Mouse (Mus musculus) intestine, embryonic 16.5 days (tissue): ENCODE results near the gene H60c. TPM values are rescaled to one million over a fixed set of nuclear protein-coding genes. Genes with fewer than 3 reads are reported as not detected.

Experiments
- ATAC-seq: fragments of 200-750 bp; cut with Nextera tagmentation; 2 replicates; pipeline ENCODE4 v1.8.0; 2017; ENCODE audit warnings: moderate TSS enrichment, moderate library complexity
- H3K27ac ChIP-seq: fragments of 300-500 bp; sonication (generic); 2 replicates; pipeline ENCODE4 v1.5.1; 2014; ENCODE audit warnings: mild to moderate bottlenecking, low read length
- H3K27me3 ChIP-seq: fragments of 300-500 bp; sonication (generic); replicated peaks from 2 replicates; pipeline ENCODE4 v1.6.1; 2014; ENCODE audit warnings: low read length, control low read depth, mixed read lengths; ENCODE audit not compliant: control insufficient read depth, insufficient read depth
- H3K36me3 ChIP-seq: fragments of 300-500 bp; sonication (generic); 2 replicates; pipeline ENCODE4 v1.6.1; 2014; ENCODE audit warnings: low read length, control low read depth; ENCODE audit not compliant: control insufficient read depth, insufficient read depth
- H3K4me1 ChIP-seq: fragments of 300-500 bp; sonication (generic); 2 replicates; pipeline ENCODE4 v1.6.1; 2014; ENCODE audit warnings: low read length, control low read depth, mixed read lengths; ENCODE audit not compliant: control insufficient read depth, insufficient read depth
- H3K4me2 ChIP-seq: fragments of 300-500 bp; sonication (generic); 2 replicates; pipeline ENCODE4 v1.6.1; 2014; ENCODE audit warnings: low read depth, low read length, control low read depth
- H3K4me3 ChIP-seq: fragments of 300-500 bp; sonication (generic); 2 replicates; pipeline ENCODE4 v1.5.1; 2014; ENCODE audit warnings: mild to moderate bottlenecking, low read length
- H3K9ac ChIP-seq: fragments of 300-500 bp; sonication (generic); 2 replicates; pipeline ENCODE4 v1.6.1; 2014; ENCODE audit warnings: low read depth, low read length
- H3K9me3 ChIP-seq: fragments of 300-500 bp; sonication (generic); 2 replicates; pipeline ENCODE4 v1.6.1; 2016; ENCODE audit warnings: low read length, control low read depth; ENCODE audit not compliant: control insufficient read depth
- WGBS: fragments of 180-500 bp; shearing (Covaris S2); extraction: QIAGEN DNeasy Blood & Tissue Kit; methylation state at CpG from one replicate; pipeline ENCODE4 v1.1.7; 2014; 5-methylcytosine and 5-hydroxymethylcytosine counted together
- polyA plus RNA-seq: library from polyadenylated mRNA; unstranded; fragments of >200 nt; fragmentation: Nextera tagmentation; extraction: Ambion mirVana; gene quantifications from 2 replicates; pipeline ENCODE4 v1.2.1, GENCODE M21; 2015

The H60c gene
- 0.05 and 0.11 TPM in 2 replicates for polyA plus RNA-seq

DNA sequence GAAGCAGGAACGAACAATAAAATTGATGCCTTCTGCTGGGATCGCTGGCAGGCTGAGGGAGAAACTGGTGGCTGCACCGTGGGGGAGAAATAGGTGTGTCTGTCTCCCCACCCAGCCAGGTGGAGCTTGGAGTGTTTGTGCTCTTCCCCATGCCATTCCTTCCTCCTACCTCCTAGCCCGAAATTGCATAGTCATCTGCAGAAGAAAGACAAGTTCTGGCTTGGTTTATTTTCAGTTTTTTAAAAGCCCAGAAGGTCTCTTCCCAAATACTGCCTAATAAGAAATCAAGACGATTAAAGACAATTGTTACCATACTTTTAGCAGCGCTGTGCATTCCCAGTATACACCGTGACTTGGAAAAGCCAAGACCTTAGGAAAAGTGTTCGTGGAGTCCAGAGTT lies at the start of gene H60c:
Gene H60c, minus strand, starts transcription at position 101 of the 400 bp plus-strand sequence.
- H3K4me2 ChIP-seq = no peak within 1 kb of the TSS
- H3K27ac ChIP-seq = no peak within 1 kb of the TSS
- H3K27me3 ChIP-seq = no peaks in the 10 kb centered on the region
- 70% methylated on average over 8 of the region's 8 CpGs for WGBS
- H3K9ac ChIP-seq = no peak within 1 kb of the TSS
- no peaks in the 10 kb centered on the region for H3K36me3 ChIP-seq
- H3K4me3 ChIP-seq = no peak within 1 kb of the TSS
- no peaks in the 10 kb centered on the region for H3K4me1 ChIP-seq
- H3K9me3 ChIP-seq = no peaks in the 10 kb centered on the region
- no peak for ATAC-seq

DNA sequence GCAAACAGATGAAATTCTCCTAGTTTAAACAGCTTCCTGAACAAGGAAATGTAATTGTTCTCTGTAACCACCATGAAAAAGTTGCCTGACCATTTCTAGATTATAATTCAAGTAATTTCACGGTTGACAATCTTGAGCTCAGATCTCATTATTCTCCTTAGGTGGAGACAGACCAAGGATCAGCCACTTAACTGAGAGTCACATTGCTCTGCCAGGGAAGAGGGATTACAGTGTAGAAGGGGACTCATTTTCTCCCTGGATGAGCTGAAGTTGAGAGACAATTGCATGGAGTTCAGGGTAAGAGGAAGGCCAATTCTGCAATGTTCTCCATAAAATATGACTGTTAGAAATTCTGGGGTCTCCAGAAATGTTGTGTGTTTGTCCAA lies 41.2 kb upstream of the H60c start:
- Histone ChIP-seq H3K36me3 (no peaks in the 10 kb centered on the region), H3K4me3 (no peak overlapping the region), H3K9me3 (no peaks in the 10 kb centered on the region), H3K4me2 (no peak overlapping the region), H3K9ac (no peak overlapping the region), H3K4me1 (no peaks in the 10 kb centered on the region), H3K27ac (no peak overlapping the region), H3K27me3 (no peaks in the 10 kb centered on the region)
- no peak for ATAC-seq
- WGBS = 77% methylated on average over 1 of the region's 1 CpGs

DNA sequence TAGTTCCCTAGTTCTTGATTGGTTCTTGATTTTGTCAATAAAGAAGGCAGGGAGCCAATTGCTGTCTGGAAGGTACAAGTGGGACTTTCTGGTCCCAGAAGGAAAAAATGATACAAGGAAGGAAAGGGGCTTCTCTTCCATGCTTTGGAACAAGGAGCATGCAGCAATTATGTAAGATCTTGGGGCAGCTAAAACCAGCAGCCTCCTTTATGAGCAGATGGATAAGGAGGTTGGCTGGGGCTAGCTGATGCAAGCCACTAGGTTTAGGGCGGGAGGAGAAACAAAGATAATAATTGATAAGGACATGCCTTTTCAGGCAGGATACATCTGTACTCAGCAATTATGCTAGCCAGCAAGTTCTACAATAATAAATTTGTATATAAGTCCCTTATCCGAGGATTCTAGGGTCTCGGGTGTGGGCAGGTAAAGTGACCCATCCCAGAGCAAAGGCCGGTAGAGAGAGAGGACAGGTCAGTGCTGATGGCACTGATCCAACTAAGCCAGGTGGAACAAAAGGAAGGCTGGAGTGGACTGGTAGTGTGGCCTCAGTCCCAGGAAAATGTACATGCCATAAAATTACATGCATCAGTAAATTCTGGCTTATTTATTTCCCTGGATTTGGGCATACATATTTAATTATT lies 40.7 kb upstream of the H60c start:
- no peaks in the 10 kb centered on the region for H3K4me1 ChIP-seq
- no peaks in the 10 kb centered on the region for H3K27me3 ChIP-seq
- H3K9me3 ChIP-seq = no peaks in the 10 kb centered on the region
- no peak overlapping the region for H3K27ac ChIP-seq
- no peak overlapping the region for H3K4me3 ChIP-seq
- H3K9ac ChIP-seq = no peak overlapping the region
- WGBS = 80% methylated on average over 4 of the region's 4 CpGs
- no peak overlapping the region for H3K4me2 ChIP-seq
- no peaks in the 10 kb centered on the region for H3K36me3 ChIP-seq
- ATAC-seq = no peak

DNA sequence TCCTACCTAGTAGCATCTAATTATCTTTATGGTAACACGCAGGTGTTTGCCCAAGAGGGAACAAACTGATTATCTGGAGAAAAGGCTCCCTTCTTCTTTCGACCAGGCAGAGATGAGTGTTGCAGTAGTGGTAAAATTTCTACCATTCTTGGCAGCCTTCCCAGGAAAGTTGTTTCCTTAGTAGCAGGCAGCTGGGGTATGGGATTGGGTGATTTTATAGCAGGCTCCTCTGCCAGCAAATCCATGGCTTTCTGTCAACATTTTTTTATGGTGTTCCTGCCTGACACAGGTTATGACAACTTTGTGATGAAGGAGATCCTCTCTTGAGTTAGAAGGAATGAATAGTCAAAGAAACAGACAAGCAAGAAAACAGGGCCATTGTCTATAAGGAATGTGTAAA lies 40.2 kb upstream of the H60c start:
- WGBS = 47% methylated on average over 2 of the region's 2 CpGs
- Histone ChIP-seq H3K4me1 (no peaks in the 10 kb centered on the region), H3K27ac (no peak overlapping the region), H3K4me2 (no peak overlapping the region), H3K9ac (no peak overlapping the region), H3K9me3 (no peaks in the 10 kb centered on the region), H3K27me3 (no peaks in the 10 kb centered on the region), H3K4me3 (no peak overlapping the region), H3K36me3 (no peaks in the 10 kb centered on the region)
- no peak for ATAC-seq

DNA sequence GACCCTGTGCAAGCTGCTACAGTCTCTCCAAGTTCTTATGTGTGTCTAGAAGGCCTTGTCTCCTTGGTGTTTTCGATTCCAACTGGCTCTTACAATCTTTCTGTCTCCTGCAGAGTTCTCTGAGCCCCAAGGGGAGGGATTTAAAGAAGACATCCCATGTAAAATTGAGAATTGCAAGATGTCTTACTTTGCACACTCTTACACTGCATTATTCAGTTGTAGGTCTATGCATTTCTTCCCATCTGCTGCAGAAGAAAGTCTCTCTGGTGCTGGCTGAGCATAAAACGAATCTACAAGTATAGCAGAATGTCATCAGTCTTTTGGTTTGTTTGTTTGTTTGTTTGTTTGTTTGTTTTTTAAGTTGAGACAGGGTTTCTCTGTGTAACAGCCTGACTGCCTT lies 26.4 kb upstream of the H60c start:
- 57% methylated on average over 2 of the region's 2 CpGs for WGBS
- H3K9ac ChIP-seq = no peak overlapping the region
- H3K9me3 ChIP-seq = no peaks in the 10 kb centered on the region
- H3K4me3 ChIP-seq = no peak overlapping the region
- no peaks in the 10 kb centered on the region for H3K27me3 ChIP-seq
- H3K27ac ChIP-seq = no peak overlapping the region
- no peaks in the 10 kb centered on the region for H3K36me3 ChIP-seq
- H3K4me2 ChIP-seq = no peak overlapping the region
- ATAC-seq = no peak
- no peaks in the 10 kb centered on the region for H3K4me1 ChIP-seq

DNA sequence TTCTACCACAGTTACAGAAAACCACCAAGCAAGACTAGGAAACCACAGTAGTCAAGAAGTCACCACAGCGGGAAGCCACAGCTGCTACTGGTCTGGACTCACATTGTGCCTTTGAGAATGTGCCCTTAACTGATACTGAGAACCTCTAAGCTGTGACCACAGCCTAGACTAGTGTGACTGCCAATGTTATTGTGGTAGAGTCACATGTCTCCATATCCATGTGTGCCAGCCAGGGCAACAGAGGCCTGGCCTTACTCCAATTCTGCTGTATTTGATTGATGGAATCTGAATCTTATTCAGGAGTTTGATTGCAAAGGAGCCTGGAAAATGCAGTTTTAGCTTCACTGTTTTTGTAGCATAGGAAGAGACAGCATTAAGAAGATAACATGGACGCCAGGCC lies 13.5 kb upstream of the H60c start:
- Histone ChIP-seq H3K27ac (no peak overlapping the region), H3K9ac (no peak overlapping the region), H3K36me3 (no peaks in the 10 kb centered on the region), H3K4me2 (no peak overlapping the region), H3K4me3 (no peak overlapping the region), H3K4me1 (no peaks in the 10 kb centered on the region), H3K27me3 (no peaks in the 10 kb centered on the region), H3K9me3 (no peaks in the 10 kb centered on the region)
- ATAC-seq = no peak
- 92% methylated on average over 2 of the region's 2 CpGs for WGBS

DNA sequence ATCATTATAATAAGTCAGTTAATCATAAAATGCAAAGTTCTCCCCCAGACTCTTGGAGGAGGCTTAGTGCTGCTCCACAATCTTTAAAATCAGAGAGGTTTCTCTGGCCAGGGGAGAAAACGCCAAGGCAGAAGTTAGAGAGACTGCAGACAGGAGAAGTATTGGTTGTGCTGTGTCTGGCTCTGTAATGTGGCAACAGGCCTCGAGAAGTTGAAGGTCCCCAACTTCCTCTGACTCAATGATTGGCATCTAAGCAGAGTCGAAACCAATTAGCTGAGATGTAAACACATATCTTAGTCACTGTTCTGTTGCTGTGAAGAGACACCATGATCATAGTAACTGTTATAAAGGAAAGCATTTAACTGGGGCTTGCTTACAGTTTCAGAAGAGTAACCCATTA lies 6.5 kb upstream of the H60c start:
- H3K4me1 ChIP-seq = no peaks in the 10 kb centered on the region
- H3K27me3 ChIP-seq = no peaks in the 10 kb centered on the region
- H3K9me3 ChIP-seq = no peaks in the 10 kb centered on the region
- H3K36me3 ChIP-seq = no peaks in the 10 kb centered on the region
- no peak overlapping the region for H3K9ac ChIP-seq
- no peak for ATAC-seq
- H3K27ac ChIP-seq = no peak overlapping the region
- no peak overlapping the region for H3K4me3 ChIP-seq
- WGBS = 76% methylated on average over 3 of the region's 3 CpGs
- no peak overlapping the region for H3K4me2 ChIP-seq

DNA sequence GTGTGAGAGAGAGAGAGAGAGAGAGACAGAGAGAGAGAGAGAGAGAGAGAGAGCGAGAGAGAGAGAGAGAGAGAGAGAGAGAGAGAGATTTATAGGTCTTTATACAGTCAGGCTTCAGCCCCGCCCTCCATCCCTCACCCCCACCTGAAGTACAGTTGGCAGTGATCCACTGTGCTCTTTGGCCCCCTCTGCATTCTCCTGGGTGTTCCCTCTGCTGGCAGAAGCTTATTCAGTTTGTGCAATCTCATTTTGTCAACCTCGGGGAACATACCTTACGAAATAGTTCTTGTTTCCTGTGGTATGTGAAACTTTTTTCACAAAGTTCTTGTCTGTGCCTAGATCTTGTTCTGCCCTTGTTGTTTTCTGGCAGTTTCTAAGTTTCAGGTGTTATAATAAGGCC lies 3.5 kb upstream of the H60c start:
- no peaks in the 10 kb centered on the region for H3K4me1 ChIP-seq
- H3K27me3 ChIP-seq = no peaks in the 10 kb centered on the region
- 43% methylated on average over 4 of the region's 4 CpGs for WGBS
- H3K9me3 ChIP-seq = no peaks in the 10 kb centered on the region
- no peak overlapping the region for H3K4me3 ChIP-seq
- H3K9ac ChIP-seq = no peak overlapping the region
- H3K36me3 ChIP-seq = no peaks in the 10 kb centered on the region
- no peak overlapping the region for H3K4me2 ChIP-seq
- H3K27ac ChIP-seq = no peak overlapping the region
- peak; percentile 81 for ATAC-seq

DNA sequence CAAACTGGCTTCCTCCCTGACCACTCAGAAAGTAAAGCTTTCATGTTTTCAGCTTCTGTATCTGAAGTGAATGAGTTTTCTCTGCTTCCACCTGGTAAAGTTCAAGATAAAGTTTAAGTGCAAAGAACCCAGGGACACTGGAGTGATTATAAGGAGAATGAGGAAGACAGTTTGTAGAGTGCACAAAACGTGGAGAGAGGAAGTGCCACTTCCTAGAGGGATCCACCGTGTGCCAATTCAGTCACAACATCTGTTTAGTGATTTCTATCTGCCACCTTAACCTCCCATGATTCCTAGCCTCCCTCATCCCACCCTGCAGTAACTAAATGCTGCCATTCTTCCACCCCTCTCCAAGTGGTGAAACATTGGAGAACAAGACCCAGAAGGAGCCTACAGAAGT lies 842 bp downstream of the H60c start:
- H3K4me1 ChIP-seq = no peaks in the 10 kb centered on the region
- WGBS = 55% methylated on average over 2 of the region's 2 CpGs
- H3K4me3 ChIP-seq = no peak overlapping the region
- no peak for ATAC-seq
- no peak overlapping the region for H3K9ac ChIP-seq
- no peaks in the 10 kb centered on the region for H3K9me3 ChIP-seq
- H3K27ac ChIP-seq = no peak overlapping the region
- H3K27me3 ChIP-seq = no peaks in the 10 kb centered on the region
- no peak overlapping the region for H3K4me2 ChIP-seq
- H3K36me3 ChIP-seq = no peaks in the 10 kb centered on the region

DNA sequence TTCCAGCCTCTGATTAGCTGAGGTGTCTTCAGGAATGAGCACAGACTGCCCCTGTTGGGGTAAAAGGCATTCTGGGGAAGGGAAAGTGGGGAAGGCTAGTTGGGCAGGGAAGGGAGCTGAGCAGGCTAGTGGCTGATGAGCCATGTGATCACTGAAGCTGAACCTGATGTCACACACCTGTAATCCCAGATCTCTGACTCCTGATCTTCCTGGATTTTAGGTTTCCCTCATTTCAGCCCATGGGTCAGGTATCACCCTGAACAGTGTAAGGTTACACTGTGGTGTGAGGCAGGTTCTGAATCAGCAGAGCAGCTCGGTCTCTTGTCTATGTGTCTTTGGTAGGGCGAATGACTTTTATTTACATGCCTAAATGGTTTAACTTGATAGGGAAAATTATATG lies 4.8 kb downstream of the H60c start:
- H3K9me3 ChIP-seq = no peaks in the 10 kb centered on the region
- no peaks in the 10 kb centered on the region for H3K36me3 ChIP-seq
- no peaks in the 10 kb centered on the region for H3K27me3 ChIP-seq
- 88% methylated on average over 2 of the region's 2 CpGs for WGBS
- H3K9ac ChIP-seq = no peak overlapping the region
- no peak overlapping the region for H3K27ac ChIP-seq
- H3K4me2 ChIP-seq = no peak overlapping the region
- ATAC-seq = no peak
- H3K4me3 ChIP-seq = no peak overlapping the region
- no peaks in the 10 kb centered on the region for H3K4me1 ChIP-seq
